Mouse (Mus musculus) ES-Bruce4 (cell line): ENCODE measurements around the gene Bloc1s6.

ENCODE experiments used
- CTCF ChIP-seq: IDR thresholded peaks from one replicate; pipeline ENCODE4 v1.8.1; 2011; ENCODE audit warnings: low read depth, low read length
- EP300 ChIP-seq: IDR thresholded peaks from 2 replicates; pipeline ENCODE4 v1.6.1; 2011; ENCODE audit warnings: low read depth, low read length; ENCODE audit not compliant: insufficient read depth
- POLR2A ChIP-seq: IDR thresholded peaks from one replicate; pipeline ENCODE4 v1.8.1; 2011; ENCODE audit warnings: low read length; ENCODE audit not compliant: insufficient read depth

GRCm38 (mm10) chr2:122780447-122780846, 42.1 kb downstream of the Bloc1s6 start:
- TF ChIP-seq CTCF (no peak), POLR2A (no peak), EP300 (no peak)
